Mouse (Mus musculus): Measurements from ENCODE around the gene Tshz2. TPM values are rescaled to one million over a fixed set of nuclear protein-coding genes. Genes with fewer than 3 reads are reported as not detected.

Tshz2 gene
- polyA plus RNA-seq, 1 experiment, result 19.5 TPM

DNA sequence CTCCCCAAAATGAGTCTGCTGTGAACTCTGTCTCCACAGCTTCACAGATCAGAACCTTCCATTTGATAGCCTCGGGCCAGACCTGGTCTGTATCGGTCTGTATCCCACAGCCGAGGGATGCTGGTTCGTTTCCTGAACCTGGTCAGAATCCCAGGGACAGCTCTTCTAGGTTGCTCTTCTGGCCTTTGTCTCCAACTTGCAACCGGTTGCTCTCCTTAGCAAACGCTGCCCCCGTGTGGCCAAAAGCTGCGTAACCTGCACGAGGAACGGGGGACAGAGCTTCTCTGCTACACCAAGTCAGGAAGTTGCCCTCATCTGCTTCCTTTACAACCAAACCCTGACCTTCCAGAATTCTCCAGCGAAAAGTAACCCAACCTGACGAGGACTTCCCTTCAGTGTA, 468.3 kb downstream of the Tshz2 start:
- Histone ChIP-seq H3K4me1 (ENCODE audit: control insufficient read depth, insufficient read depth, insufficient read length, low read length) (no peaks in the 10 kb centered on the region), H3K4me3 (ENCODE audit: insufficient read depth, low read depth, low read length) (no peak overlapping the region), H3K27ac (replicated peaks; ENCODE audit: low read depth, low read length) (no peak overlapping the region)

- no peaks in the 10 kb centered on the region for H3K4me1 ChIP-seq (ENCODE audit: control insufficient read depth, insufficient read depth, insufficient read length, low read length)
- no peak overlapping the region for H3K27ac ChIP-seq (replicated peaks; ENCODE audit: low read depth, low read length)
- no peak overlapping the region for H3K4me3 ChIP-seq (ENCODE audit: insufficient read depth, low read depth, low read length)
These were observed 469.1 kb downstream of the Tshz2 start for GRCm38 (mm10) chr2:170101932-170102331.

DNA sequence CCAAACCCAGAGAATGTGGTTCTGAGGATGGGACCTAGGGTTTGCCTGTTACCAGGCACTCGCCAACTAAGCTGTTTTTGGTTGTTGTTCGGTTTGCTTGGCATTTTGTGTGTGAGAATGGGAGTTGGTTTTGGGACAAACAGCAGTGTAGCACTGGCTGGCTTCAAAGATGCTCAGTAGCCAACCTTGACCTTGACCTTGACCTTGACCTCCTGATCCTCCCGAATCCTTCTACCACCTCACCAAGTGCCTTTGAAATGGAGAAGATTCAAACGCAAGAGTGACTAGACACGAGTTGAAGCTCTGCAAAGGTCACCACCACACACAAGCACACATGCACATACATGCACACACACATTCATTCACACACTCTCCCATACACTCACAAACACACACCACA, 470.5 kb downstream of the Tshz2 start:
- no peak overlapping the region for H3K27ac ChIP-seq (replicated peaks; ENCODE audit: low read depth, low read length)
- no peak overlapping the region for H3K4me3 ChIP-seq (ENCODE audit: insufficient read depth, low read depth, low read length)
- H3K4me1 ChIP-seq (ENCODE audit: control insufficient read depth, insufficient read depth, insufficient read length, low read length), result no peaks in the 10 kb centered on the region

DNA sequence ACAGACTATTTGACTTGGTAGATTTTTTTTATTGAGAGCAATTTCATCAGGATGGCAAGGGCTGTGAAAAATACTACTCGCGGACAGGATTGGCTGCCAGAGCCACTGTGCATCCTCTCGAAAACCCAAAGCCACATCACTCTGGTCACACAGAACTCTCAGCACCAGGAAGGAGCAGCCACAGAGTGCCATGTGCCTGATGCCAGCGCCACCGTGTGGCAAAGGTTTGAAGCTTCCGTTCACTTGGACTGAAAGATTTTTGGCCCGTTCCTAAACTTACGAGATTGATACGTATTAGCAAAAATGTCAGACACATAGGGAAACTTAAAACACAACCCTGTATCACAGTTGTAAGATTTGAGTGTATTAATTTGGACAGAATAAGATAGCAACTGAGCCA, 471.0 kb downstream of the Tshz2 start:
- Histone ChIP-seq H3K4me1 (ENCODE audit: control insufficient read depth, insufficient read depth, insufficient read length, low read length) (no peaks in the 10 kb centered on the region), H3K27ac (replicated peaks; ENCODE audit: low read depth, low read length) (no peak overlapping the region), H3K4me3 (ENCODE audit: insufficient read depth, low read depth, low read length) (no peak overlapping the region)

DNA sequence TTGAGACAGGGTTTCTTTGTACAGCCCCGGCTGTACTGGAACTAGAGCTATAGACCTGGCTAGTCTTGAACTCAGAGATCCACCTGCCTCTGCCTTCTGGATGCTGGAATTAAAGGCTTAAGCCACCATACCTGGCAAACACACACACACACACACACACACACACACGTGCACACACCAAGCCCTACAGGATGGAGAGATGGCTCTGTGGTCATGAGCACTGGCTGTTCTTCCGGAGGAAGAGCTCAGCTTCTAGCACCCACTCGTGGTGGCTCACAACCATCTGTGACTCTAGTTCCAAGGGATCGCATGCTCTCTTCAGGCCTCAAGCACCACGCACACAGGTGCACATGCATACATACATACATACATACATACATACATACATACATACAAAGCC, 471.6 kb downstream of the Tshz2 start:
- Histone ChIP-seq H3K4me1 (ENCODE audit: control insufficient read depth, insufficient read depth, insufficient read length, low read length) (no peaks in the 10 kb centered on the region), H3K27ac (replicated peaks; ENCODE audit: low read depth, low read length) (no peak overlapping the region), H3K4me3 (ENCODE audit: insufficient read depth, low read depth, low read length) (no peak overlapping the region)

DNA sequence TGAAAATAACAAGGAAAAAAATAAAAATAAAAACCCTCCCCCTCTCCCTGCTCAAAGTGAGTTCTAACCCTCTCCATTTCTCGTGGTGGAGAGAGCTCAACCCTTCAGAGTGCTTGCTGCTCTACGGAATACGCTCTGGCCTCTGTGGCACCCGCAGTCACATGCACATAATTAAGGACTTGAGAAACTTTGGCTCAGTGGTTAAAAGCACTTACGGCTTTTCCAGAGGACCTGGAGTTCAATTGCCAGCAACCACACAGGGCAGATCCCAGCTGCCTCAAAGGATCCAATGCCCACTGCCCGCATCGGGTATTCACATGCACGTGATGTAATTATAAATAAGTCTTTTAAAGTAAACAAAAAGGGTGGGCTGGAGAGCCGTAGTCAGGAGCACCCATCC, 473.2 kb downstream of the Tshz2 start:
- Histone ChIP-seq H3K4me1 (ENCODE audit: control insufficient read depth, insufficient read depth, insufficient read length, low read length) (no peaks in the 10 kb centered on the region), H3K27ac (replicated peaks; ENCODE audit: low read depth, low read length) (no peak overlapping the region), H3K4me3 (ENCODE audit: insufficient read depth, low read depth, low read length) (no peak overlapping the region)

DNA sequence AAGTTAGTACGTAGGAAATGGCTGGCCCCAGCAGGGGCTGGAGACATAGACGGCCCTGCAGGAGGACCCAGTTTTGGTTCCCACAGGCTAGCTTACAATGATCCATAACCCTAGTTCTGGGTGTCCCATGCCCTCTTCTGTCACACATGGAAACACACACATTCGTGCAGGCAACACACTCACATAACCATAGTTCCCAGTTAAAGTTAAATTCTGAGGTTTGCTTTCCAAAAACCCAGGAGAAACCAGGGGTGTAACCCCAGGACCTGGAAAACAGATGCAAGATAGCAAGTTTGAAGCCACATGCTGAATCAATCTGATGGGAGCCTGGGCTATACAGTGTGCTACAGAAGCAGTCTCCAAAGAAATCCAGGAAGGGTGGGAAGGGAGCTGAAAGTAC, 475.0 kb downstream of the Tshz2 start:
- H3K4me3 ChIP-seq (ENCODE audit: insufficient read depth, low read depth, low read length), result no peak overlapping the region
- H3K27ac ChIP-seq (replicated peaks; ENCODE audit: low read depth, low read length), result no peak overlapping the region
- no peaks in the 10 kb centered on the region for H3K4me1 ChIP-seq (ENCODE audit: control insufficient read depth, insufficient read depth, insufficient read length, low read length)

GRCm38 (mm10) chr2:170109528-170109927, 476.7 kb downstream of the Tshz2 start:
- Histone ChIP-seq H3K4me1 (ENCODE audit: control insufficient read depth, insufficient read depth, insufficient read length, low read length) (no peaks in the 10 kb centered on the region), H3K4me3 (ENCODE audit: insufficient read depth, low read depth, low read length) (no peak overlapping the region), H3K27ac (replicated peaks; ENCODE audit: low read depth, low read length) (no peak overlapping the region)

- Histone ChIP-seq H3K27ac (replicated peaks; ENCODE audit: low read depth, low read length) (no peak overlapping the region), H3K4me3 (ENCODE audit: insufficient read depth, low read depth, low read length) (no peak overlapping the region), H3K4me1 (ENCODE audit: control insufficient read depth, insufficient read depth, insufficient read length, low read length) (no peaks in the 10 kb centered on the region)
These were observed 477.5 kb downstream of the Tshz2 start for GRCm38 (mm10) chr2:170110306-170110705.

- Histone ChIP-seq H3K4me3 (ENCODE audit: insufficient read depth, low read depth, low read length) (no peak overlapping the region), H3K27ac (replicated peaks; ENCODE audit: low read depth, low read length) (0 out of 2 replicates have a peak overlapping the region, but pooled peaks have one; percentile 2), H3K4me1 (ENCODE audit: control insufficient read depth, insufficient read depth, insufficient read length, low read length) (no peaks in the 10 kb centered on the region; the same call in 1 of the 2 replicates)
These were observed 484.0 kb downstream of the Tshz2 start for GRCm38 (mm10) chr2:170116704-170117281.

DNA sequence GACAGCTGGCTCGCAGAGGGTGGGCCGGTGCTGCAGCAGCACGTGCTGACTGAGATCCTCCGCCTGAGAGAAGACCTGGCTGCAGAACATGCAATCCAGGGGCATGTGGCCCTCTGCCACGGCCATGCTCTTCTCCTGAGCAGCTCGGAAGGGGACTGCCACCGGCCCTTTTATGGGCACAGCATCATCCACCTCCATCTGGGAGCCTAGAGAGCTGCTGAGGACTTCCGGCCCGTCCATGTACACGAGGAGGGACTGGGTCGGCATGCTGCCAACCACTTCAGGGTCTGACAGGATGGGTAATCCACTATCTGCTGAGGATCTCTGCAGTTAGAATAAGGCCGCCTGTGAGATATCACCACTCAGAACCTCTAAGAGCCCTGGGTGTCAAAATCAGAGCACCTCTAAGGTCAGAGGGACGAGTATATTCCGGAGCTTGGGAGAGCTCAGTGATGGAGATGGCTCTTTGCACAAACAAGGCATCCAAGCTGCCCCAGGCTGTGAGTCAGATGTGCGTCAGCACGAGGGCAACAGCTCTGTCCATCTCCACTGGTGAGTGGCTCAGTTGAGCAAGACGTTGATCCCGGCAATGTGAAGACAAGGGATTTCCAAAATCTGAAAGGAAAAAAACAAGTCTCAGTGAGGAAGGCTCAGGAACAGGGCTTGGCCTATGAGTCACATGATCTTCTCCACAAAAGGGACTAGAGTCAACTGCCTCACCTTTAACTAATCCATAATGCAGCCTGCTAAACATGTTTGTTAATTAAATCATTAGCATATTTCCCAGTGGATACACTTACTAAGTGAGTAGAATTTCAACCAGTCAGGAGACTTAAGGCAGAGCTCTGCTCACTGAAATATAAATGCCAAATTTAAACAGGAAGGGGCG, 487.6 kb downstream of the Tshz2 start:
- Histone ChIP-seq H3K4me3 (ENCODE audit: insufficient read depth, low read depth, low read length) (no peak overlapping the region), H3K4me1 (ENCODE audit: control insufficient read depth, insufficient read depth, insufficient read length, low read length) (peaks cover 7% of the 10 kb centered on the region), H3K27ac (replicated peaks; ENCODE audit: low read depth, low read length) (no peak overlapping the region; the same call in 1 of the 2 replicates)

Other genes with a start within 250 kb of the Tshz2 start
- gene Gm11011, start 45.3 kb upstream of the Tshz2 start, polyA plus RNA-seq (2012; ENCODE audit: insufficient read depth, insufficient read length, missing spikeins), result not detected in 2 replicates

Data from brown adipose tissue, adult 24 weeks (tissue).